Mouse (Mus musculus) erythroblast, adult 5-6 weeks (primary cell): ENCODE data around the gene Cdk19. TPM values are rescaled to one million over a fixed set of nuclear protein-coding genes. Genes with fewer than 3 reads are reported as not detected.
"Not testable (repeated sequence)": the region's sequence is repeated elsewhere in the genome, so short reads cannot be mapped to it uniquely, and the experiment has no call there.

Experiments used
- ATAC-seq: replicated peaks from 2 replicates; pipeline ENCODE4 v1.8.0; 2016; ENCODE audit warnings: moderate number of reproducible peaks, mild to moderate bottlenecking, moderate TSS enrichment, inconsistent platforms; ENCODE audit not compliant: poor library complexity, low FRiP score, severe bottlenecking
- total RNA-seq, 2 experiments: library from RNA; stranded (forward) in 1 of 2; stranded (reverse) in 1 of 2; fragments of 150-400 nt in 1 of 2; fragments of 200-764, 138-1000 nt in 1 of 2; gene quantifications; 2 replicates each; pipeline versions ENCODE4 v1.2.3 to v1.2.4; 2015 to 2017; ENCODE audit warnings: low replicate concordance in 2 of 2

Gene Cdk19
- total RNA-seq, 2 experiments from 2014 or later: 11.4 to 13.6 TPM

DNA sequence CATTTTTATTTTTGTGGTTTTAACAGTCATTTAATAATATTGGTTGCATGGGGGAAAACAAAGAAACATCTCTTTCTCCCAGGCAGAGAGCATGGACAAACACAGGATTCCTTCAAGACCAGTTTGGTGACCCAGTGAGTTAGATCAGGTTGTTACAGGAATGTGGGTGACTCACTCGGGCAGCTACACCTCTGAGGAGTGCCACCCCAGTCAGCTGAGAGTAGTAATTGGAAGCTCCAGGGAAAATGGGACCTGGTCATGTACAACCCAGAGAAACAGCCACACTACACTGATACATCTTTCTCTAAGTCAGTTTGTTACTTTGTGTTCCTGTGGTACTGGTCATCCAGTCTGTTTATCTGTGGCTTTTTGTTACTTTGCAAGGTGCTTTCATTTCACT, 40.3 kb downstream of the Cdk19 start:
- ATAC-seq: no peak

DNA sequence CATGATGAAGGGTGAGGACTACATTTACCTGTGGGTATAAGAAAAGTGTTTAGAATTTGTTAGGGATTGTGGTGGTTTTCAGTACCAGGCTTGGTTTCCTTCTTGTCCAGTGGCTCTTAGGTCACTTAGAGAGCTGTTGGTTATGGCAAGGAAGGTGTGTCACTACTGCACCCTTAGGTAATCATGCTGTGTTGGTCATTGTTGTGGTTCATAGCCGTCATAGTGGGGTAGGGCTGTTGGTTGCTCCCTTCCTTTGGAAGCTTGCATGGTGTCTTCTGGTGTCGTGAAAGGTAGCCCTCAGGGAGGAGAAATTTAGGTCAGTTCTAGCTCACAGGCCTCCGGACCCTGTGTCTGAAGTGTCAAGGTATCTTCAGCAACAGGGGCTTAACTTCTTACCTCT, 46.0 kb downstream of the Cdk19 start:
- ATAC-seq: no peak

DNA sequence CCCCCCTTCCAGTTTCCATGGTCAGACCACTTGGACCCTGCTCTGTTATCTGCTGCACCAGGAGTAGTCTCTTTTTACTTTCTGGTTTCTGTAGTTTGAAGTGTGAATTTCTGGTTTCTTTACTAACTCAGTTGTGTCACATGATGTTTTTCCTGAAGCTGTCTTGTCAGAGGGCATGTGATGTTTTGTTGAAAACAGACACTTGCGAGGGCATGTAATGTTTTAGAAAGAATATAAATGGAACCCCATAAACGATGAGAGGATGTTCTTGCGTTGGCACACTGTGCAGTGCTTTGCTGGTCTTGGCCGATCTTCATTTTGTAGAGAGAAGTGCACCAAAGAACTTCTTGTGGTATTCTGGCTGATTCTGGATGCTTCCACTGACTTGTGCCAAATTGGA, 46.8 kb downstream of the Cdk19 start:
- no peak for ATAC-seq

DNA sequence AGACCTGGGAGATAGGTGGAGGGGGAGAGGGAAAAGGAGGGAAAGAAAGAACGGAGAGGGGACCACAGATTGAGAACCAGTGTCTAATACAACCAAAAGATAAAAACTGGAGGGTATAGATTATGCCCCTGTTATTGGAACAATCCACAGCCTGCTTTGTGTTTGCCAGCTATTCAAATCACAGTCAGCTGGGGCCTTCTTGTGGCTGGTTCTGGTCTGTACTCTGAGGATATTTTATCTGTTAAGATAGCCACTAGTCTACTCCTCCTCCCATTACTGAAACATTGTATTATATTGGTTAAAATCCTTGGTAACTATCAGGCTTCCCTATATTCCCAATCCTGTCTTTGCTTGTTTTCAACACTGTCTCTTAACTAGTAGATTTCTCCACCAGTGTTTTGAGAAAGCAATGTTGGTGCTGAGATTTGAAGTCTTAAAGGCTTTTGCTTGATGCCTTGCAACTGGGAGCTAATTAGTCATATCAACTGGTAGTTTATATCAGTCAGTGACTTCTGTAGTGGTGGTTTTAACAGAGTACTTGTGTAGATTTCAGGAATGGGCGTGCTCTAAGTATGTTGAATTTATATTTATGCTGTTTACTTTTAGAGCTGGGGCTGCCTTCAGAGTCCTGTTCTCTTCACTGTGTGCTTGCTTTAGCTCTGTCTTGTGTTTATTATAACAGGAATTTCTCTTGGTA, 54.2 kb downstream of the Cdk19 start:
- ATAC-seq: no peak

DNA sequence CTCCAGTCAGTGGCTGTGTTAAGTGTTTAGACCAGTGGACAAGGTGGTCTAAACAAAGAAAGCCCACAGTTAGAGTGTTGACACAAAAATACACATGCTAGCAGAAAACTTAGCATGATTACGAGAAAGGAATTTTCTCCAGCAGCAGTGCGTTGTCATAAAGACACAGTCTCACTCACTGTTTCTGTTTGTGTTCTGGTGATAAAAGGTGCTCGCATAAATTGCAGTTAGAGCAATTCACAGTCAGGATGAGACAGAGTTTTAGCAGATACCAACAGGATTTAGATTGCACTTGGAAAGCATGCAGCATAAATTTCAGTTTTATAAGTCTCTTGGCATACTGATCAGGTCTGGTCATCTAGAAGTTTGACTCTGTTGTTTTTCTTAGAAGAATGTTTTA, 59.5 kb downstream of the Cdk19 start:
- no peak for ATAC-seq

DNA sequence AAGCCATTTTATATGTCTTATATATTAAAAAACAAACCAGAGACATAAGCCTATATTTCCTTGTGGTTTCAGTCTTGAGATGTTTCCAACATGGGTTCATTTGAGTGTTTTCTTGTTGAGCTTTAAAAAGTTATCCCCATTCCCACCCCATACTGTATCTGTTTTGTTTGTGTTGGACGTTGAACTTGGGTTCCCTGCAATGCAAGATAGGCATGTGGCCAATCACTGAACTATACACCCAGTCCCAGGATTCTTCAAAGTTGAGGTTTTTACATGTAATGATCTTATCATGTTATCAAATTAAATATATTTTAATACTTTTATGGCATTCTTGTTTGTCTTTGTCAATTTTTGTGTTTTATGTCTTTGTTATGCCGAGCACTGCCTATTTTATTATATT, 60.0 kb downstream of the Cdk19 start:
- no peak for ATAC-seq

DNA sequence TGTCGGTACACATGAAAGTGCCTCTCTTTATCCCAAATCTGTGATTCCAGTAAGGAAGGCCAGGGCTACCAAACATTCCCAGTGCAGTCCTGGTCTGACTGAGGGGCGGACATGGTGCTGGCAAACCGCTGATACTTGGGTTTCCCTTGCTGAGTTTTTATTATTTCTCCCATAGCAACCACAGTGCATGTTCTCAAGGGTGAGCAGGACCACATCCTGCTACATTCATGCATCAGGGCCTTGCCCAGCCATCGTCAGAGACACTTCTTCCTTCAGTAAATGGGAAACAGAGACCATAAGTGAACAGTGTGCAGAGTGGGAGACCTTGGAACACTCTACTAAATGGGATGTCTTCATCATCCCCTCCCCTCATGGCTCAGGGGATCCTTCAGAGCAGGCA, 60.9 kb downstream of the Cdk19 start:
- ATAC-seq: no peak

DNA sequence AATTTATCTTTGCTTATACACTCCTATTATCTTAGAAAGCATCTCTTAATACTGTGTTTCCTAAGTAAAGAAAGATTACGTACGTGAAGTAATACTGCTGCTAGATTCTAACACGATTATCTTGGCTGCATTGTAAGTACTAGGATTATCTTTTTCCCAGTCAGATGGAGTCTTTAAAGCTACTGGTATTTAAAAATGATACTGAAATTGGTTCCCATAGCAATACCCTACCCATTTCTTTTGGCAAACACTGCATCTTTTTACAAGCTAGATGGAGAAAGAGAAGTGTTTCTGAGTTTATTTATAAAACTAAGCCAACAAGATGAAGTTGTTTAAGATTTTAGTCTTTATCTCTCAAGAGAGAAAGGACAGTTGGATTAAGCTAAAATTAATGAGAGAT, 67.3 kb downstream of the Cdk19 start:
- ATAC-seq: no peak

DNA sequence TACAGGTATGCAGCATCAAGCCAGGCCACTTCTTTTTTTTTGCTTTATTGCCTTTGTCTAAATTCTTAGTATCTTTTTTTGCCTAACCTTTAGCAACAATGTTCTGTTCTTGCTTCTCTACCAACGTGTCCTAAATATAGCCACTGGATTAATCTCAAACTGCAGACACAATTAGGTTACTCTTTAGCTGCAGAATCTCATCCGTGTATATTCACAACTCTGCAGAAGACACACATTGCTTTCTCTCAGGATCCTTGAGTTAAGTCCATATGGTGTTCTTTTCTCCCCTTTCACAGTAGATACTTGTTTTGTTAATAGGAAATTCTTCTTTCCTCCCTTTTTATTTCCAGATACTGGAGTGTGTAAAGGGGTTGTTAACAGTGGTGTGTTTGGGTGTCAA, 70.0 kb downstream of the Cdk19 start:
- no peak for ATAC-seq

DNA sequence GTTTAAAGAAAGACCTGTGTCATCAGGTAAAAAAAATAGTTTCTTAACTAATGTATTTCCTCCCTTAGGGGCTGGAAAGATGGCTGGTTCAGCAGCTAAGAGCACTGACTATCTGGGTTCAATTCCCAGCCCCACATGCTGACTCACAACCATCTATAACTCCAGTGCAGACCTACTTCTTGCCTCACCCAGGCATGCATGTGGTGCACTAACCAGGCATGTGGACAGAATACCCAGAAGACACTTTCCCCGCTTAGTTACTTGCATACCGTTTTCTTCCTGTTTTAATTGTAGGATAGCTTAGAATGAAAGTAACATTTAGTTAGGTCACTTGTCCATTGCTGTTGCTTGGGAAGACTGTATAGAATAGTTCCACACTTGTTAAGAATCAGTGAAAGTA, 72.0 kb downstream of the Cdk19 start:
- ATAC-seq: no peak

DNA sequence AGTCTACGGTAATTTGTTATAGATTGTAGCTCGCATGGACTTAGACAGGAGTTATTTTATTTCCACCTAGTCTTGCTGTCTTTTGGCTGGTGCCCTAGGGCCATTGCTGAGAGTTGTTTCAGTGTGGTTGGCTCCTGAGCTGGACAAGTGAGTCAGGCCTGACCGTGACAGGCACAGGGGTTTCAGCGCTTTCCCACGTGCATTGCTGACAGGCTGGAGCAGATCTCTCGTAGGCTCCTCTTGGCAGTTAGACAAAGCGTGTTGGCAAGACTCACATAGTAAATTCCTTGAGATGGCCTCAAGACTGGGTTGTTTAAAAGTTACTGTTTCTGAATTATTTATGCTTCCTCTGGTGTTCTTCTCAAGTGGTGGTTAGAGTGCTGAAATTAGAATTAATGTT, 77.6 kb downstream of the Cdk19 start:
- no peak for ATAC-seq

DNA sequence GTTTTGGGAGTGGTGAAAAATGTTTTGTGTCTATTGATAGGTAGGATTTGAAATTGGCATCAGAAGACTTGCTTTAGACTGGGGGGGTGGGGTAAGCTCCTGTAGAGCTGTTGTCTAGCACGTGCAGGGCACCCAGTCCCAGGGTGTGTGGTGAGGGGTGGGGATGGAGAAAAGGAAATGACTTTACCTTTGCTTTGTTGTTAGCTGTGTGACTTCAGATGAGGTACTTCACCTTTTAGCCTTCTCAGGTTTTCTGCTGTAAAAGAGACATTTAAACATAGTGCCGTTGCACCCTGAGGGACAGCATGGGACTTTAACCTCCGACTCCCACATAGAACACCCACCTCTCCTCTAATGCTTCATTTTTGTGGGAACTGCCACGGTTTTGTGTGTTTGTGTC, 80.5 kb downstream of the Cdk19 start:
- ATAC-seq: no peak

DNA sequence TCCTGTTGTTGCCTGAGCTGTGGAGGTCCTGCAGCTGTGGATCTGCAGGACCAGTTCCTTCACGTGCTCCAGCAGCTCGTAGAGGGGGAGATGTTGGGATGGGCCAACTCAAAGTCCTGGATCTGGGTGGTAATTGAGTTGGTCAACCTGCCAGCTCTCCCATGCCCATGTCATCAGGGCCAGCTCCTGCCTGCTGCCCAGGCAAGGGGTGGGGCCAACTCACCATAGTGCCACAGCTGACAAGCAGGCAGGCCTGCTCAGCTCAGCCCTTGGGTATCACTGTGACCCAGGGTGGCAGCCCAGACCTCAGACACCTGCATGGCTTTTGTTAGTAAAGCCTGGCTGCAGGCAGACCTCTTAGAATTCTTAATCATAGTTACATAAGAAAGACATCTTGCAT, 81.3 kb downstream of the Cdk19 start:
- ATAC-seq: no peak

DNA sequence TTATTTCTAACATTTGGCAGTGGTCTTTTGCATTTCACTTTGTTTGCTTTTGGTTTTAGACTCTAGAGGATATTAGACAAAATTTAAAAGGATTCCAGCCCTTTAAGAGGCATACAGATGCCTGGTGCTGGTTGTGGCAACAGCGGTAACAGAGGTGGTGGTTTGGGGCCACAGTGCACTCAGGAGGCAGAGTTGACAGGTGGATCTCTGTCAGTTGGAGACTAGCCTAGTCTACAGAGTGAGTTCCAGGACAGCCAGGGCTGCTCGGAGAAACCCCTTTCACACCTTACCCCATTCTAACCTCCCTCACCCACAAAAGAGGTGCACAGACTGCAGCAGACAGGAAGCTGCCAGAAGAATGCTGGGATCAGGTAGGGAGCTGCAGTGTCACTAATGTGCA, 82.4 kb downstream of the Cdk19 start:
- no peak for ATAC-seq

DNA sequence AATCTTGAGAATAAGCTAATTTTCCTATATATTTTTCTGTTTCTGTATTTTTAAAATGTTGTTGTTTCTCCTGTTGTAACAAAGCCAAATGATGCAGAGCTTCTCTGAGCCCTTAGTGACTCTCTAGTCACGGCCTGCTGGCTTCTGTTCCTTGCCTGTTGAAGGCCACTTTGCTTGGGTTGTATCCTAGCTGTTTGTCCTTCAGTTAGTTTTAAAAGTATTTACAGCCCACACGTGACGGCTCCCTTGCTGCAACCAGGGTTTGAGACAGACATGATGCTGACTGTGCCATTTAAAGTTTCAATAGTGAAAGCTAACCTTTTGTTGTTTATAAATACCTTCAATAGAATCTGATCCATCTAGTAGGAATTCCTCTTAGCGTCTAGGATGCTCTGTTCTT, 83.3 kb downstream of the Cdk19 start:
- no peak for ATAC-seq

DNA sequence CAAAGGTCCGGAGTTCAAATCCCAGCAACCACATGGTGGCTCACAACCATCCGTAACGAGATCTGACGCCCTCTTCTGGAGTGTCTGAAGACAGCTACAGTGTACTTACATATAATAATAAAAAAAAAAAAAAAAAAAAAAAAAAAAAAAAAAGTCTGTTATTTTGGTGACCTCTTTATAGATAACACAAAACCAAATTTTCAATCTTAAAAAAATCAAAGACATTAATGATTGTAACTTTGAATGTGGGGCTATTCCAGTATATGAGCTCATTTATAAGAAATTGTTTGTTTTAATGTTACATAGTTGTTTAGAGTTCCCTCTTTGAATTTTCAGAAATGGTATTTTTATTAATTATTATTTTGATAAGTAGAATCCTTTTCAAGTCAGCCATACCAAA, 85.1 kb downstream of the Cdk19 start:
- not testable (repeated sequence) for ATAC-seq

DNA sequence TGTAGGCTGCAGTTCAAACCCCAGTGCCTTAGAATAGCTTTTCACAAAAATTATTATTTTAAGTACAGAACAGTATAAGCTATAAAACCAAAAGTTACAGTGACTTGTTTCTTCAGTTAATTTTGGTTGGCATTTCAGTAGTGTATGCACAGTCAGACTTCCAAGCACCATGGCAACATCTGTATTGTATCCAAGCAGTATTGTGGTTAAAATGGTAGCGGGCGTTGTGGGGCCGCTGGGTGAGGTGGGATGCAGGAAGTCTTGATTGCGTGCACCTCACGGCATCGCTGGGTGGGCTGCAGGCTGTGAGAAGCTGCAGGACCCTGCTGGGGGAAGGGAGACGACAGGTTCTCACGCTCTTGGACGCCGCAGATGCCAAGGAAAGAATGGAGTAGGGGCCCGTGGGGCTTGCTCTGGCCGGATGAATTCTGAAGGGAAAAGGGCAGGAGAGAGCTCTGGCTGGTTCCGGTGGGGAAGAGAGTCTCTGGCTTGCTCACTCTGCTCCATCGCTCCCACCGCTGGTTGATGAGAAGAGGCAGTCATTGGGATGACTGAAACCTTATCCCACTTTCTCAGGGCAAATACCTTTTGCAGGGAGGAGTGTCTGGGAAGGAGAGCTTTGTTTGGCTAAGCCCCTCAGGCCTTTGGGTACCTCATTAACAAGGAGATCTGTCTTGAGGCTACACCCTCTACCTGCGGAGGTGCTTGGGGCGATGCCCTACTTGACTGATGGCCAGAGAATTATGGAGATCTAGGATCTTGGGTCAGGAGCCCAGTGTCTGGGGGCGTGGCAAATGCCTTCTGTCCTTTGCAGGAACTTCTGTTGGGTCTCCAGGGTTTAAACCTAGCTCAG, 86.1 kb downstream of the Cdk19 start:
- ATAC-seq: no peak

DNA sequence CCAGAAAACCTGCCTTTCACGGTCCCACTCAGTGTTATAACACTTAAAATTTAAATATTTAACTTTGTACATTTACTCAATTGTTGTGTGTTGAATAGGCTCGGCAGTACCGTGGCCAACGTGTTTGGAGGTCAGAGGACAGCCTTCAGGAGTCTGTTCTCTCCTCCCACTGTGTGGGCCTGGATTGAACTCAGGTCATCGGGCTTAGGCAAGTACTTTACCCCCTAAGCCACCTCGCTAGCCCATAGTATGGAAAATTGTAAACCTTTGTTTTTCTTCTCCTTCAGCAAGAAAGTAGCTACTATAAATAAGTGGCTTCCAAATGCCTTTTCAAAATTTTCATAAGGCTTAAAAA, 86.7 kb downstream of the Cdk19 start:
- no peak for ATAC-seq

DNA sequence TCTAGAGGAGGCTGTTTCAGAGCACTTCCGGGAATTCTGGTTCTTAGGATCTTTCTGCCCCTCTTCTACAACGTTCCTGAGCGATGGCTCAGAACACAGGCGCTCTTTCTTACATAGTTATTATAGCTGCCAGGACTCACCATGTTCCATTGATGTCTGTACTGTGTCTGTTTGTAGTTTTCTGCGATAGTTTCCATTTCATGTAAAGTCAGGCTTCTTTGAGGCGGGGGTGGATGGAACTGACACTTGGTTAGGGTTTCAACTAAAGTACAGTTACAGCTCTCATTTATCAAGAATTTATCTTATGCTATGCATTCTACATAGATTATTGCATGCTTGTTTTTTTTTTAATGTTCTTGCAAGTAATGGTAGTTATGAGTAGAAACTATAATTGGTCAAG, 89.3 kb downstream of the Cdk19 start:
- ATAC-seq: no peak

DNA sequence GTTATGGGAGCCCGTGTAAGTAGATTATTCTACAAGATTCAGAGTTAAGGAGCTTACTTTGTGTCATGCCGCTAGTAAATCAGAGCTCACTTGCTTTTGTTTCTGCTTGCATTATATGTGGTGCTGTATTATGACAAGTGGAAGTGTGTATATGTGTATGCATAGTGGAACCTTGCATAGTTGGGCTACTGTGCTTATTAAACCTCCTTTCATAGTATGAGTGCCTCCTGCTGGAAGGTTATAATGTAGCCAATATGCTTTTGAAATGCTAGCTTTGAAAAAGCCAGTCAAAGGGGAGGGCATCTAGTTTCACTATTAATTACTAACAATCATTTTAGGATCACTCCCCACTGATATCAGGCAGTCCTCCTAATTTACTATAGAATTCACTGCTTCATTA, 89.7 kb downstream of the Cdk19 start:
- ATAC-seq: no peak

DNA sequence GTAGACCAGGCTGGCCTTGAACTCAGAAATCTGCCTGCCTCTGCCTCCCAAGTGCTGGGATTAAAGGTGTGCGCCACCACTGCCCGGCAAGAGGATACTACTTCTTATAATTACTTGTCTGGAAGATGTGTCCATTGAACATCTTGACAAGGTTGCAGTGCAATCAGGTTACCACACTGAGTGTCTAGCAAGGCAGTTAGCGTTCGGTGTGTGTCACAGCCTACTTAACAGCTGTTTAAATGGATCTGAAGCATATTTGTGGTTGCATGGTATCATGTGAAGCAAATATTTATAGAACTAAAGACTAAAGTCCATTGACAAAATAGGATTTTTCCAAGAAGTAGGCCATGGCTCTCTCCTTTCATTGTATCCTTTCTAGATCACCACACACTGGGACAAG, 90.8 kb downstream of the Cdk19 start:
- ATAC-seq: no peak

DNA sequence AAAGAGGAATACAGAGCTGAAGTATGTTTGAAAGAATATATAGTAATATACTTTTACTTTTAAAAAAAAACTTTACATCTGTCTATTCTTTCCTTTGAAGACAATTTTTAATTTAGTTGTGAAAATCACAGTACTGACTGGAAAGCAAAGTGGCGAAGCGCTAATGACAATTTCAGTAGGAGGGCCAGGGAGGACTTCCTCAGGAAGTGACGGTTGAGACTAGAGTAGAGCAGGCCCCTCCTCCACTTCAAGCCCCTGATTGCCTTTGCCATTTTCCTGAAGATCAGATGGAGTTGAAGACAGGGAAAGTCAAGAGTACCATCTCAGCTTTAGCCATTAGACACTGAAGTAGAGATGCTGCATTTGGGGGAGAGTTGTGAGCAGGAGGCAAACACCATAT, 92.6 kb downstream of the Cdk19 start:
- ATAC-seq: no peak
